Mouse (Mus musculus): ENCODE data around the gene 9130204L05Rik. TPM values are rescaled to one million over a fixed set of nuclear protein-coding genes. Genes with fewer than 3 reads are reported as not detected.

Gene 9130204L05Rik
- polyA plus RNA-seq (2017; shearing (Covaris generic)) = not detected

DNA sequence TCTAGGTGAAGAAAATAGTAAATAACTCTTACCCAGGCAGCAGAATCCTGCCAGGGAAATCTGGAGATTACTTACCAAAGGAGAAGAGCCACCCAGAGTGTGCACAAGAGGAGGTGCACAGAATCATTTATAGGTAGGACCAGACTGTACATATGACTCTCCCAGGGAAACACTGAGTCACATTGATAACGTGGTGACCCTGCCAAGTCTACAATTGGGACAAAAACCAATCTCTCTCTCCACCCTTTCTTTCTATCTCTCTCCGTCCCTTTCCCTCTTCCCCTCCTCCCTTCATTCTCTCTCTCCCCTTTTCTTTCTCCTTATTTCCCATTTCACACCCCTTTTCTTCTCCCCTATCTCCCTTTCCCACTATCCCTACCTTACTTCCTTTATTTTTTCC, at the start of gene 9130204L05Rik:
TSS of gene 9130204L05Rik (minus strand) at position 101 of the 400 bp plus-strand sequence.

All from activated CD4-positive, CD25-positive, alpha-beta regulatory T cell, adult 9 weeks (primary cell).